Mouse (Mus musculus) frontal cortex, postnatal 10 days (tissue): ENCODE results near the gene Tcta.
"Not testable (repeated sequence)": the region's sequence is repeated elsewhere in the genome, so short reads cannot be mapped to it uniquely, and the experiment has no call there.

Experiments
- DNase-seq, 2 experiments: peaks; one replicate each; pipeline ENCODE4 v3.0.0; 2022; ENCODE audit warnings: low spot score in 2 of 2, mixed read lengths in 1 of 2

Gene Tcta

DNA sequence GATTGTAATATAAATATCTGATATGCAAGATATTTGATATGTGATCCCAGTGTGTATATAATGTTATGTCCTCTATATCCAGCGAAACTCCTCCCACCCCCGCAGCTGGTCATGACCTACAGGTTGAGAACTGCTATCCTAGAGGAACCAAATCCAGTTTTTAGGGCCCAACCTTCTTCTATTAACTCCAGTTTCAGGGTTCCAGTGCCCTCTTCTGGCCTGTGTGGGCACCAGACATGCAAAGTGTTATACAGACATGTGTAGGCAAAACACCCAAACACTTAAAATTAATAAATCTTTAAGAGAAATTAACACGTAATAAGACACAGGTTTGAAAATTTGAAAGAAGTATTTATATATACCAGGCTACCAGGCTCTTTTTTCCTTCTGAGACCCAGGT is 11.6 kb upstream of the Tcta start:
- DNase-seq = no peak

DNA sequence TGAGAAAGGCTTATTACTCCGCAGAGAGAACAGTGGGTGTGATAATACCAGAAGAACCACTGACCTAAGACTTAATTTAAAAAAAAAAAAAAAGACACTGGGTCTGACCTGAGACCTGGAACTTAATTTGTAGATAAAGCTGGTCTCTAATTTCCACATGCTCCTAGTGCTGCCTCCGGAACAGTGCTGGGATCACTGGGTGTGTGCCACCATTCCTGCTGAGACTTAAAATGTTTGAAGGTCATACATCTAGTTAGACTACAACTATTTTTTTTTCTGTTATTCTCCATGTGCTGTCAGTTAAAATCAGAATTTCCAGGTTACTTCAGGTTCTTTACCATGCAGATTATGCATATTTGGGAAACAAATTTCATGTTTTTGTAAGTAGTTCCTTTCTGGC is 2.2 kb upstream of the Tcta start:
- DNase-seq = no peak

DNA sequence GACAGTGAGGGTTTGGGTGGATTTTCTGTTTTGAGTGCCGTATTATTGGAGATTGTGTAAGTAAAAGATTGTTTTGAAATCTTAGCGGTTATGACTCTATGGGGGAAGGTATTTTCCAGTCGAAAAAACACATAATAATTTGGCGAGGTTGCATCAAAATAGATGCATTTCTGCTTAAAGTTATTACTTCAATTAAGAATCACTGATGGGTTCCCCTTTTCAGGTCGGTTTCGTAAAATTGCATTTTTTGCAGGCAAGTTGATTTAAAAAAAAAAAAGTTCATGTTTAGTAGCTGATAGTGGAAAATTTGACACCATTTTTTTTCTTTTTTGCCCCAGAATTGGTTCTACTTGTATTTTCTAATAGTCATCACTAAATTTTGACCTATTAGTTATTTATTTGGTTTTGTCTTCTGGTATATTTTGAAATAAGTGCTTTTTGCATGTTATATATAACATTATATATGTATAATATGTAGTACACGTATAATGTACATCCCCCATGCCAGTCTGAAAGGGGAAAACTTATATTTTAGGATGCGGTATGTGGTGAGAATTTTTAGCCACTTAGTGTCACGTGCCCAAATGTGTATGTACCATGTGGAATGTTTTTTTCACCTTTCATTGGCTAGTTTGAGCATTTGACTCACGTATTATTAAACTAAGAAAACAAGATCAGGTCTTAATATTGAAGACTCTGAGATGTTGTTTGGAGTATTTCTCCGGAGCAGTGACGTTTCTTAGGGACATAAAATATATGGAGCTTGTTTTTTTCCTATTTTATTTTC is 1.3 kb upstream of the Tcta start:
- no peak for DNase-seq

DNA sequence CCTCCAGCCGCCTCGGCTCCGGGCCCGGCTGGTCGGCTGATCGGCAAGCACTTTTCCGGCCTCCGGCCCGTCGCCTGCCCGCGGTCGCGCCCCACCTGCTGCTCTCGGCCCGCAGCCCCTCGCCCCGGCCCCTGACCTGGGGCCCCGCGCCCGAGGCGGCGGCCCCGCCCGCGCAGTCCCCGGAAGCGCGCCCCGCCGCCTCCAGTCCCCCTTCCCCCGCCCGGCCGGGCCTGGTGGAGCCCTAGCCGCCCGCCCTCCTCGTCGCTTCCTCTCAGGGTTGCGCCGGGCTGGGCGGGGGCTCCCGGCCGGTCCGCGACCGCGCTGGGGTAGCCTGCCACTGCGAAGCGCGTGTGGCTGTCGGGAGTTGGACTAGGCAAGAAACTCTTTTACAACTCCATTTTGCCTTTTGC is 616 bp upstream of the Tcta start:
- DNase-seq = no peak

DNA sequence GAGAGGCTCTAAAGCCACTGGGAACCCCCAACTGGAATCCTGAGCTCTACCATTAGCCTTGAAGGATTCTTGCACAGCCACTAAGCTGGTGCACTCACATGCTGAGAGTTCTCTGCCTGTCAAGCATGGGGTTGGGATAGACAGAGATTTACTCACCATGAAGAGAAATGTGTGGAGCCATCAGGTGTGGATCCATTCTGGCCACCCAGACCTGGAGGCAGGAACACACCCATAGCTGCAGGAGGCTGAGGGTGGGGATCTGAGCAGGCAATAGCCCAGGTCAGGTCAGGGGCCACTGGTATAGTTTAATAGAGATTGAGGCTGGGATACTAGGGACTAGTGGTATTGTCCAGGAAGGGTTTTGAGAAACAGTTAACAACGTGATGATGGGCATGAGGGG is 790 bp downstream of the Tcta start:
- peak in 1 of 2 experiments; percentile 27 for DNase-seq

DNA sequence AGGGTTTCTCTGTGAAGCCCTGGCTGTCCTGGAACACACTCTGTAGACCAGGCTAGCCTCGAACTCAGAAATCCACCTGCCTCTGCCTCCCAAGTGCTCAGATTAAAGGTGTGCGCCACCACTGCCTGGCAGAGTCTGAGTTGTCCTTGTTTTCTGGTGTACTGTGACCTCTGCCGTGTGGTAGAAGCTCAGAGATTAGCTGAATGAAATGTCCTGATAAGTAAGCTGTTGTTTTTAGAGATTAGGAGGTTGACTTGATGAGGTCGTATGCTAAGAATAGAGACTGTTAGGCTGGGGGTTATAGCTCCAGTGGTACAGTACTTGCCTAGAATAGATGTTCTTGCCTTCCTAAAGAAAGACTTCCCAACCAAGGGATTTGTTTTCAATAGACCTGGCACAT is 1.2 kb downstream of the Tcta start:
- DNase-seq = no peak

DNA sequence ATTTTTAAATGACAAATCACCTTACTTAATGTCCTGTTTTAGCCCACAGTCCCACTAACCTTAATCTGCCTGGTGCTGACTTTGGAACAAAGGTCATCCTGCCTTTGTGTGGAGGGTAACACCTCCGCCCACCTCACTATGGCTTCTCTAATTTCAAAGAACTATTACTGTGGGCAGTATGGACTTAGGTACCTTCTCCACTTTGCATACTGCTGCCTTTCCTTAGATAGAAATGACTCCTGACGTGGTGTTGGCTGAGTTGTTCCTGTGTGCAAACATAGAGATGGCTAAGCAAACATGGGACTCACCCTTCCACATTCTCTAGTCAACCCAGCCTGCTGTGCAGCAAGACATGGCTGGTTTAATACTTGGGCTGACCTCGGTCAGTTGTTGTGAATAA is 4.1 kb downstream of the Tcta start:
- no peak for DNase-seq

DNA sequence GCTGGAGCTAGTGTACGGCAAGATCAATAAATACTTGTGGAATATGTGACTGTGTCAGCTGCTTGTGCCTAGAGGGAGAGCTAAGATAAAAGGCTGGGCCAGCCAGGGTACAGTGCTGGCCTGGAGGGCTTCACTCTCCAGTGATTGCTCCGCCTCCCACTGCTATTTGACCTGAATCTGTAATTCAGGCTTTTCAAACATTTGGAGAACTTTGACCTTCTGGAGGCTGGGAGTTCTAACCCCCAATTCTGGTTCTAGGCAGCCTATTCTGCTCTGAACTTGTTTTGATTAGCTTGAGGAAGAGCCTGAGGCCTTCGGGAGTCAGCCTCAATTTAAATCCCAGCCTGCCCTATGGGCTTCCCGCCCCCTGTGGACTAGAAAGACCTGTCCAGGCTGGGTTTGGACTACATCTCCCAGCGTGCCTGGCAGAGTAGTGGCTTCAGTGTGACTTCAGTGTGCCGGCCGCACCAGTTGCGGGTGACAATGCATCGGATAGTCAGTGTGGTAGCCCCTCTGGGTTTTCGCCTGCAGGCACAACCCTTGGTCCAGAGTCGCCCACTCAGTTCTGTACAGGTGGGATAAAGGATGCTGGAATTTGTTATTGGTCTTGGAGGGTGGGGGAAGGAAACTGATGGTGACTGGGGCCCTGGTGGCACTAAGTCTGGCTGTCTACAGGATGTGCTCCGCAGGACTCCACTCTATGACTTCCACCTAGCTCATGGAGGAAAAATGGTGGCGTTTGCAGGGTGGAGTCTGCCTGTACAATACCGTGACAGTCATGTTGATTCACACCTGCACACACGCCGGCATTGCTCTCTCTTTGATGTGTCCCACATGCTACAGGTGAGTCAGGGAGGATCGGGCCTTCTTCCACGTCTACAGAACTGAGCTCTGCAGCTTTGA is 9.3 kb downstream of the Tcta start, which contains the start of gene Amt:
Gene Amt (plus strand): TSS at position 401 of the 903 bp plus-strand sequence.
- DNase-seq = no peak

DNA sequence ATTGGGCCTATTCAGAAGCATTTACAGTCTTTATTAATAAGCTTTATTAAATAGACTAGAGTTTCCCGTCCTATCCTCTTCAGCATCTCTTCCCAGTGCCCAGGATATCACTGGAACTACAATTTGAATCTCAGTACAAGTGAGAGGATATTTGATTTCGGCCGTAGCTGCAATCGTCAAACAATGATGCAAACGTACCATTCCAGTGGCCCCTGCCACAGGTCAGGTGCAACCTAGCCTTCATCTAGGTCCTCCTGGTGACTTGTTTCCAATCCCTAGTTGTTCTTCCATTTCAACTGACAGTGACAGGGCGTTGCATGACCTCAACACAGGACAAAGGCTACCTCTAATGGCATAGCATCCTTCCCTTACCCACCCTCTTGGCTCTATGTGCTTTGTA is 15.2 kb downstream of the Tcta start:
- DNase-seq = no peak

DNA sequence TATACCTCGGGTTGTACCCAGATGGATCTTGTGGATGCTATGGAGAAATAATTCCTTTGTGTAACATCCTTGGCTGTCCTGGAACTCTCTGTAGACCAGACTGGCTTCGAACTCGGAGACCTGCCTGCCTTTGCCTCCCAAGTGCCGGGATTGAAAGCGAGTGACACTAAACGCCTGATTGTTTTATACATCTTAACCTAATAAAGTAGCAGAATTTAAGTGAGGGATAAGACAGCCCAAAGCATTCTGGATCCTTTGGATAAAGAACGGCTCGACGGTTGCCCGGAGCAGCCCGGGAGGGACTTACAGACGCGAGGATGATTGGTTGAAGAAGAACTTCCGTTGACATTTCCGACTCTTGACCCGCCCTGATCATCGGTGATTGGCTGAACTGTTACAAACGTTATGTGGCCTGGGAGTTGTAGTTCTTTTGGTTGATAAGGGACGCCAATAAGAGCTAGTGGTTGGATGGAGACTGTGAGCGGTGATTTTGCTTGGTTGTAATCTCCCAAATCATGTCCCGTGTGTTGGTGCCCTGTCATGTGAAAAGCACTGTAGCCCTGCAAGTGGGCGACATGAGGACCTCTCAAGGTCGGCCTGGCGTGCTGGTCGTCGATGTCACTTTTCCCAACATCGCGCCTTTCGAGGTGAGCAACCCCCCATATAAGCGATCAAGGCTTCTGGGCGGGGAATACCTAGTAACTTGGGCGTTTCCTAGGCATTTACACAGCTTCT is 15.8 kb downstream of the Tcta start, which contains the start of gene Nicn1:
Gene Nicn1 (plus strand): TSS at position 414 of the 735 bp plus-strand sequence.
- peak; percentile 92 to 95 for DNase-seq

DNA sequence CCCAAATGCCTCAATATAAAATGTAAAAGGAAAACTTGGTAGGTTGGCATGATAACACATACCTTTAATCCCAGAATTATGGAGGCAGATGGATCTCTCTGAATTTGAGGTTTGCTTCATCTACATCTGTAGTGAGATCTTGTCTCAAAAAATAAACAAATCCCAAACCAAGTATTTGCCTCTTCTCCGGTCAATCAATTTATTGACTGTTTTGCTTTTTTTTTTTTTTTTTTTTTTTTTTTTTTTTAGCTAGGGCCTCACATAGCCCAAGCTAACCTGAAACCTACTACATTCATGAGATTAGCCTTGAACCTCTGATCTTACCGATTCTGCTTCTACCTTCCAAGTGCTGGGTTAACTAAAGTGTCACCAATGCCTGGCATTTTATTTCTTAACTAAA is 16.6 kb downstream of the Tcta start:
- DNase-seq = no peak

DNA sequence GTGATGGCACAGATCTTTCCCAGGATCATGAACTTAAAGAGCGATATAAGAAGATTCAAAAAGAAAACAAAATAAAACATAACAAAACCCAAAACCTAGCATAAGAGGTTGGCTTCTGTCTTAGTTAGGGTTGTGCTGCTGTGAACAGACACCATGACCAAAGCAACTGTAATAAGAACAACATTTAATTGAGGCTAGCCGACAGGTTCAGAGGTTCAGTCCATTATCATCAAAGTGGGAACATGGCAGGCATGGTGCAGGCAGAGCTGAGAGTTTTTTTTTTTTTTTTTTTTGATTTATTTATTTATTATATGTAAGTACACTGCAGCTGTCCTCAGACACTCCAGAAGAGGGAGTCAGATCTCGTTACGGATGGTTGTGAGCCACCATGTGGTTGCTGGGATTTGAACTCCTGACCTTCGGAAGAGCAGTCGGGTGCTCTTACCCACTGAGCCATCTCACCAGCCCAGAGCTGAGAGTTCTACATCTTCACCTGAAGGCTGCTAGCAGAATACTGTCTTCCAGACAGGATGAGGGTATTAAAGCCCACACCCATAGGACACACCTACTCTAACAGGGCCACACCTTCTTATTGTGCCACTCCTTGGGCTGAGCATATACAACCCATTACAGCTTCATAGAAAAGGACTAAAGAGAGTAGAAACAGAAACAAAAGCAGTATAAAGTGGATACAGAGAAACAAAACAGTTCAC is 18.3 kb downstream of the Tcta start:
- DNase-seq = not testable (repeated sequence)

DNA sequence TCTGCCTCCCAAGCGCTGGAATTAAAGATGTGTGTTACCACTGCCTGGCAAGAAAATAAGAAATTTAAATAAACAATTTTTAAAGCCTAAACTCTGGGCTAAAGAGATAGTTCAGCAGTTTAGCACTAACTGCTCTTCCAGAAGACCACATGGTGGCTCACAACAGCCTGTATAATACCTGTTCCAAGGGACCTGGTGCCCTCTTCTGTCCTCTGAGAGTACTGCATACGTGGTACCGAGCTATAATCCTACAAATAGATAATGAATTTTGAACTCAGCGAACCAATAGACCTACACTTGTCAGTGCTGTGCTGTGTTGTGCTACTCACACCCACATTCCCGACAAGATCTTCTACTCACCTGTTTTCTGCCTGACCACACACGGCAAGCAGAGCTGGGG is 21.6 kb downstream of the Tcta start:
- peak in 1 of 2 experiments; percentile 44 for DNase-seq

DNA sequence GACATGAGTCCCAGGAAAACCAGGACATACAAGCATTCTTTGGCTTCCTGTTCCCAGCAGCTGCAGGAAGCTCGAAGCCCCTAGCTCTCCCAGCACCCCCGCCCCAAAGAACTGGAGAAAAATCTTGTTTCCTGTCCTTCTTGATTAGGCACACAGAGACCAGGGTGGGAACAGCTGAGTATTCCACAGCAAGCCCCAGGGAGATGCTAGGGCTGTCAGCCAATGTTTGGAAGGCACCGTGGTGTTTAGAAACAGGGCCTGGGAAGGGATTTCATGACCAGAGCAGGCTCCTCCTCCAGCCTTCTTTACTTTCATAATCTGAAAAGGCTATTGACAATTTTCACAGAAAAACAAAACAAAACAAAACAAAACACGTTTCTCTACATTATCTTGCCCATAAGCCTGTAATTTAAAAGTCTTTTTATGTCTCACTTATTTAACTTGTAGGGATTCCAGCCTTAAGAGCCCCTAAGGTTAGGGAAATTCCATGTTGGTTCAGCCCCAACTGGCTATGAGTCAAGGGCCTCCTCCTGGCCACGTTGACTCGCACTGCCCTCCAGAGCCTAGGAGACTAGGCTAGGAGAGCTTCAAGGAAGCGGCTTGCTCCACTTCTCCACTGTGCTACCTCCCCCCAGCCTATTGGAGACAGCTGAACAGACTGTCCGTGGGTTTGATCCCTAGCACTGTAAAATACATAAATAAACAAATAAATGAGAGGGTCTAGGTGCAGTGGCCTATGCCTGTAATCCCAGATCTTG is 25.7 kb downstream of the Tcta start:
- no peak for DNase-seq

DNA sequence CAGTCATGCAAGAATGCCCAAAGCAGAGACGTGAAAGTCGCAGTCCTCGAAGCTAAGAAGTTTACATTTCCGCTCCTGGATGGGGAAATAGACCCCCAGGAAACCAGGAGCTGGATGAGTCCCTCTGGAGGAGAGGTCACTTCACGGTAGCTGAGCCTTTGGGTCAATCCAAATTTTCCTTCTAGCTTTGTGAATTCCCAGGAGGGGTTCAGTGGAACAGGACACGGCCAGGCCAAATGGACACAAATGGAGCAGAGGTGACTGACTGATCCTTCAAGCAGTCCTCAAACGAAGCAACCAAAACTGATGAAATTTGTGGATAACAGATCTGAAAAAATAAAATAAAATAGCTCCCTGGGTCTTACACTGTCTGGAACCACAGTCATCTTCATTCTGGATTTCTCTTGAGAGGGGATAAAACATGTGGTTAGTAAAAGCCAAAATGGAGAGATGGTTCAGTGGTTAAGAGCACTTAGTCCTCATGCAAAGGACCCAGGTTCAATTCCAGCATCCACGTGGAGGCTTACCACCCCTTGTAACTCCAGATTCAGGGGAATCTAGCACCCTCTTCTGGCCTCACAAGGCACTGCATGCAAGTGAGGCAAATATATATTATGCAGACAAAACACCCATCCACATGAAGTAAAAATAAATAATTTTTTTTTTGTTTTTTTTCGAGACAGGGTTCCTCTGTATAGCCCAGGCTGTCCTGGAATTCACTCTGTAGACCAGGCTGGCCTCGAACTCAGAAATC is 27.1 kb downstream of the Tcta start:
- DNase-seq = no peak

DNA sequence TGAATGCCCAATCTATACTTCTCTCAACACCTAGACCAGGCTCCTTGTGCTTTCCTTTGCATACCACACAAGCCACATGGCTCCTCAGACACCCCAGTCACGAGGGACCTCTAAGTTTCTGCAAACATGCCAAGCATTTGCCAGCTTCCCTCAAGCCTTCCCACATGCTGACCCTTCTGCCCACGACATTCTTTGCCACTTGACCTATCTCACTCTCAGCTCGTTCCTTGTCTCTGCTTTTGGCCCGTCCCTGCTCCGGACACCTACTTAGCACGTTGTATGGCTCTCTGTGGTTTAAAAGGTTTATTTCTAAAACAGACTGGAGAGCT is 30.7 kb downstream of the Tcta start:
- no peak for DNase-seq

DNA sequence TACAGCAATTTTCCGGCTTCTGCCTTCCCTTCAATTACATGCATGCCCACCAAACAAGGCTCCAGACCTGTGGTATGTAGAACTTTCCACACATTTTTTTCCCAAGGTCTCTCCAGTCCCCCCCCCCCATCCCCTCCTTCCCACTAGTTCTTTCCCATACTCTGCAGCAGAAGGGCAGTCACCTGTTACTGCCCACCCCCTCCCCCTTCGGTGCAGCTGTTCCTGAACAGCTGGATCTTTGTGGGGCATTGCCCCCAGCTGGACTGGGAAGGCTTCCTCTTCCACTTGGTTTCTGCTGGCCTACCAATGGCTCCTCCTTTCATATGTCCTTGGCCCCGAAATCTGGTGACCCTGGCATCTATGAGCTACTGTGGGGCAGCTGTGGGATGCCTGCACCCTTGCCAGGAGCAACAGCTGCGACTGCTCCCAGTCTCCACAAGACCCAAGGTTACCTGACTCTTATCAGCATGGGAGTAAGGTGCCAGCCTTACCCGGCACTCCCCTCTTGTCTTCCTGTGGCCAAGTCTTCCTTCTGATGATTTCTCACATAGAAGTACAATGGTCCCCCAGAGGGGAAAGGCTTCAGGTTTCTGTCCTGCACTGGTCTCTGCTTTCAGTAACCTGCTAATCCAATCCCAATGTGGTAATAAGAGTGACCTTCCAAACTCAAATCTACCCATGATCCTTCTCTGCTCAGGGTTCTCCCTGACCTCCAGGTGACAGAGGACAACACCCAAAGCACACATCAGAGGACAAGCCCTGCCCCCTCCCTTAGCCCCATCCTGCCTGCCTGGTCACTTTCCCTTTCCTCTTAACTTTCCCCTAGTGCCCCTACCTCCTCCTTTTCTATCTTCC is 31.3 kb downstream of the Tcta start:
- DNase-seq = no peak

DNA sequence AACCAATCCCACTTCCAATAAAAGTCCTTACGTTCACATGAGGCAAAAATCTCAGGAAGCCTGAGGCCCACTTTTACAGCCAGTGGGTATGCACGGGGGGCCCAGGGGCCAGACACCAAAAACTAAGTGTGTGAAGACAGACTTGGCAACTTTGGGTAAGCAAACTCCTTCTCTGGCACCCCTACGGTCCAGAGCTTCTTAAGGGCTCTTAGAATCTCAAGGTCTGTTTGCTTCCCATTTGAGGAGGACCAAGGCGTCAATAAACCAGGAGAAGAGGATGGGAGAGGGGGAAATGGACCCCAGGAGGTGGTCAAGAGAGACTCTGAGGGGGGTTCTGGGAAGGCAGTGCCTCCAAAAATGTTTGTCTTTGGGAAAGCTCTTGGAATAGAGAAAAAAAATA is 32.5 kb downstream of the Tcta start:
- no peak for DNase-seq

DNA sequence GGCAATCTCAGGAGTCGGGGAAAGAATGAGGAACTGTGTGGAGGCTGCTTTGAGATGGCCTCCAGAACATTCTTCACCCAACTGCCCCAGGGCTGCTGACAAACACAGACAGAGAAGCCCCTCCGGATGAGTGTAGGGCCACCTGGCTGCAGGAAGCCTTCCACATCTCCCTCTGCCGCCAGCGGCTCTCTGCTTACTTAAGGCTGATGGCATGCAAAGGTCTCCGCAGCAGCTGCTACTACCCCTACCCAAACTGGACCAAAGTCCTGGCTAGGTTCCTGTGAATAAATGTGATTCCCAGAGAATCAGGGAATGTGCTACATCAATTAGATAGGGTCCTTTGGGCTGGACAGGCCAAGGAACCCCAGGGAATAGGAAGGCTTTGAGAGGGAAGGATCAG is 33.3 kb downstream of the Tcta start:
- DNase-seq = no peak
